Mouse (Mus musculus): ENCODE data around the gene Myo3b. TPM values are rescaled to one million over a fixed set of nuclear protein-coding genes. Genes with fewer than 3 reads are reported as not detected.

The Myo3b gene
- polyA plus RNA-seq, 1 experiment from 2014 or later: 0.12 TPM

DNA sequence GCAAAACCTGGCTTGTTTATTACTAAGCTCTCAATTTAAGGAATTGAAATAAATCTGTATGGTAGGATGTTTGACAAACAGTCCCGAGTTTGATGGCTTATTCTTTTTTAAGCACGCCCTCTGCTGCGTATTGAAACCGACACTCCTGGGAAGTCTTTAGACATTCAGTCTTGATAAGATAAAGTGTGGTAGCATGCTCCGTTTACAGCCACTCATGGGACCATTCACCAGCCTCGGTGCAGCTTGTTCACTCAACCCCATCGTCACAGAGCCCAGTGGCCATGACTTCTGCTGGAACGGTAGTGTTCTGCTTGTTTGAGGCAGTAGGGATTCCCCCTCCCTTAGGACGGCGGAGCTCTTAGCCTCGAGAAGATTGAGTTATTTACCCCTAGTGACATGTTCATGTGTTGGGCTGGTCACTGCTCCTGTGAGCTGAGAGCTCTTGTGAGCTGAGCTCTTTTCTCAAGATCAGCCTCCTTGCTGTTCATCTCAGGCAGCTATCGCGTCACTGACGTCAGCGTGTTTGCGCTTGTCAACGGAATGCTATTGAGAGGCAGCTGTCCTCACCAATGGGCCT is 44.6 kb downstream of the Myo3b start:
- Histone ChIP-seq H3K4me1 (replicated peaks) (0 out of 2 replicates have a peak, but pooled peaks cover 3% of the 10 kb centered on the region), H3K4me3 (no peak overlapping the region), H3K27me3 (no peaks in the 10 kb centered on the region), H3K27ac (no peak overlapping the region), H3K9me3 (no peaks in the 10 kb centered on the region), H3K9ac (no peak overlapping the region), H3K4me2 (no peak overlapping the region), H3K36me3 (no peaks in the 10 kb centered on the region)
- WGBS: 71% methylated on average over 17 of the region's 17 CpGs
- no peak for ATAC-seq (ENCODE audit: low FRiP score)

DNA sequence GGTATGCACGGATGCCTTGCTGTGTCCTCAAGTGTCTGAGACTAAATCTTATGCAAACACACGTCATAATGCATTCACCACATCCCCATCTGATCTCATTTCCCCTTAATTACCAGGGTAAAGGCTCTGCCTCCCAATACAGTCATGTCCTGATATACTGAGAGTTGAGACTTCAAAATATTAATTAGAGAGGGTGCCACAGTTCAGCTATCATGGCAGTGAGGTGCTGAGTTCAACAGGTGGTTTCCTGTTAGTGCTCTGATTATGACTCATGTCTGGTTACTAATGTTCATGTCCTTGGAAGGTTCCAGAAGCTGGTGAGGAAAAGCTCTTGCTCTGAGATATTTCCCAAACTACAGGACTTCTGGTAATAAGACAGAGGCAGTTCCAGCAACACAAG is 52.3 kb downstream of the Myo3b start:
- Histone ChIP-seq H3K27ac (no peak overlapping the region), H3K4me3 (no peak overlapping the region), H3K4me1 (replicated peaks) (no peaks in the 10 kb centered on the region), H3K27me3 (no peaks in the 10 kb centered on the region), H3K9ac (no peak overlapping the region), H3K4me2 (no peak overlapping the region), H3K9me3 (no peaks in the 10 kb centered on the region), H3K36me3 (no peaks in the 10 kb centered on the region)
- WGBS: 88% methylated on average over 2 of the region's 2 CpGs
- no peak for ATAC-seq (ENCODE audit: low FRiP score)

DNA sequence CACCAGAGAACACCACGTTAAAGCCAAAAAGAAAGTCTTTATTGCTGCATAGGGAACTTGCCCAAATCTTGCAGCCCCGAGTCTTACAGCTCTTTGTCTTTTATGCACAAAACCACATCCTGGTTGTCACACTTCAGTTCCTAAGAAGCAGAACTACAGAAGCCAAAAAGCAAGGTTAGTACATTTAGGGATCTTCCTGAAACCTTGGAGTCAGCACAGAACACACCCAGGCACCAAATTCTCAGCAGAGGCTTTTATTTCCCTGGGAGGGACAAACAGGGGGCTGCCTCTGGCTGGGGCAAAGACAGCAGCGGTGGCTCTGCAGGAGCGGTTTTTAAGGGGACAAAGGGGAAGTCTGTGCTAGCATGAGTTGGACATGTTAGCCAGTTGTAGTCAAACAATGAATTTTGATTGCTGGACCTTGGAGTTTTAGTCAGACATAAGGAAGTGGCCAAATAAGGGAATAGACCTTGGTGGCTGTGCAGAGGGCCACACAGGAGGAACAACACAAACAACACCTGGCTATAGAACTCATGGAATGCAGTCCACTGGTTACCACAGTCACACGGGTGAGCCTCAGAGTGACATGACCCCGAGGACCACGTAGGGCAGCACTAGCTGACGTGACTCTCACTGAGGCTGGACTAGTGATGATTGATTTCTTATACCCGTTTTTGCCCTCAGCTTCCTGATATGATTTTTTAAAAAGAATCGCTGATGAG is 53.0 kb downstream of the Myo3b start:
- ATAC-seq (ENCODE audit: low FRiP score): no peak
- WGBS: 61% methylated on average over 10 of the region's 10 CpGs

DNA sequence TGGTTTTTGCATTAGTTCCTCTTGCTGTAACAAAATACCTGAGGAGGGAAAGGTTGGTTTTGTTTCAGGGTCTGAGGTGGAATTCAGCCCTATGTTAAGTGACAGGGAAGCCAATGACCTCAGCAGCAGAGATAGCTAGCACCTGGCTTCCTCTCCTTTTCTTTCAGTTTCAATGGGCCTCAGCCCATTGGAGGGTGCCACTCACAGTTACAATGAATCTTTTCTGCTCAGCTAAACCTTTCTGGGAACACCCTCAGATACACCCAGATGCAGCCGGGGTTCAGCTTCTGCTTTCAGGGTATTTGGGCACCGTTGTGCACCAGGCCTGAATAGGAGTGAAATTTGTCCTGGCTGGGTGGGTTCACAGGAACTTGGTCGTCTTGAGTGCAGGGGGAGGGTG is 53.7 kb downstream of the Myo3b start:
- no peak for ATAC-seq (ENCODE audit: low FRiP score)
- Histone ChIP-seq H3K9me3 (no peaks in the 10 kb centered on the region), H3K27me3 (no peaks in the 10 kb centered on the region), H3K27ac (no peak overlapping the region), H3K36me3 (no peaks in the 10 kb centered on the region), H3K4me2 (no peak overlapping the region), H3K4me1 (replicated peaks) (peaks cover 9% of the 10 kb centered on the region; the same call in 1 of the 2 replicates), H3K9ac (no peak overlapping the region), H3K4me3 (no peak overlapping the region)
- WGBS: 43% methylated on average over 3 of the region's 3 CpGs

More for the DNA sequence above, 53.0 kb downstream of the Myo3b start:
- H3K9me3 ChIP-seq: no peaks in the 10 kb centered on the region
- no peak overlapping the region for H3K27ac ChIP-seq
- no peaks in the 10 kb centered on the region for H3K27me3 ChIP-seq
- H3K4me1 ChIP-seq (replicated peaks): 0 out of 2 replicates have a peak, but pooled peaks cover 3% of the 10 kb centered on the region
- no peaks in the 10 kb centered on the region for H3K36me3 ChIP-seq
- no peak overlapping the region for H3K4me3 ChIP-seq
- H3K9ac ChIP-seq: no peak overlapping the region
- no peak overlapping the region for H3K4me2 ChIP-seq

DNA sequence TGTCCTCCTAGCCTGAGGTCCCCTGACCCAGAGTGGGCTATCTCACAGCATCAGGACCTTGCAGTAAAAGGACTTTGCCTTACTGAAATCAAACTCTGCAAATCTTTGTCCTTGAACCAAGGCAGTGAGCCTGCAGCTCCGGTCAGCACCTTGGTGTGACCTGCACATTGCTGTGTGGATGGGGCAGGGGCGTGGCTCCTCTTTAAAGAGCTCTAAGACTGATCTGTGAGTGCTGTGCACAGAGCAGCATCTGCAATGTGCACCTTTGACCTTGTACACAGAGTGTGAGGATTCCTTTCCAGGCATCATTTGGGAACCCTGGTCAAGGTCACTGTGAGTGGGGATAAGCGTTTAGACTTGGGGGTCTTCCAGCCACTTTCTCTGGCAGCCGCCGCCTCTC is 55.5 kb downstream of the Myo3b start:
- H3K27me3 ChIP-seq: no peaks in the 10 kb centered on the region
- no peak overlapping the region for H3K4me3 ChIP-seq
- no peak for ATAC-seq (ENCODE audit: low FRiP score)
- no peak overlapping the region for H3K9ac ChIP-seq
- no peaks in the 10 kb centered on the region for H3K9me3 ChIP-seq
- 84% methylated on average over 5 of the region's 5 CpGs for WGBS
- peaks cover 12% of the 10 kb centered on the region; the same call in 1 of the 2 replicates for H3K4me1 ChIP-seq (replicated peaks)
- no peaks in the 10 kb centered on the region for H3K36me3 ChIP-seq
- H3K27ac ChIP-seq: no peak overlapping the region
- no peak overlapping the region for H3K4me2 ChIP-seq

DNA sequence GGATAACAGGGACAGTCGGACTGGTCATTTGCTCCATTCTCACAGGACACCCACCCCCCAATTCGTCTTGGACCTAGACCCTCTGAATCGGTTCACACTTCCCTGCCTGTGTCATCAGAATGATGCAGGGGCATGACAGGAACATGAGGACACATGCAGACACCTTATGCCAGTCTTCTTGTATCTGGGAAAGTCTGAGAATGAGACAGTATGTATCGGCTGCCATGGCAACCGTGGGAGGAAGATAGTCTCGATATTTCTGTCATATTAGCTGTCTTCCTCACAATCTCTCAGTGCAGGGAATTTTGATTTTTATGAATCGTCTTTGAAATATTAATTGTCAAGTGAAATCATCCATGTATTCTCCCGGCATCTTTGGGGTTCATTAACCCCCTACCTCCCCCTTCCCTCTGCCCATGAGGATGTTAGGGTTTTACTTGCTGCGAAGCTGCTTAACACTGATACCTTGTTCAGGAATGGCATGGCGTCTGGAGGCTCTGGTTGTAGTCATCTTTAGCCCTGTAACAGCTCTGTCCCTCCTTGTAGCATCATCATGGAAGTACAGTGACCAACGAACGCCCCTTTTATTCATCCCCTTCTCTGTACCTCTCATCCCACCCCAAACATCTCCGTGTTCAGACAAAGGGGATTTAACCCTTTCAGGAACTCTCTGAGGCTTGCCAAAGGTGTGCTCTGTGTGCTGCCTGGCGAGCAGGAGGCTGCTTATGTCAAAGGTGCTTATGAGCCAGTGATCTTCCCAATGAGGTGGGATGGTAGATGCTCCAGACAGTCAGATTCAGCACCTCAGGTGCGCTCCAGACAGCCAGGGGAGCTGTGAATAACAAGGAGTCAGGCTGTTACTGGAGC is 58.5 kb downstream of the Myo3b start:
- Histone ChIP-seq H3K9ac (no peak overlapping the region), H3K4me2 (no peak overlapping the region), H3K27me3 (no peaks in the 10 kb centered on the region), H3K4me3 (no peak overlapping the region), H3K36me3 (no peaks in the 10 kb centered on the region), H3K9me3 (no peaks in the 10 kb centered on the region), H3K4me1 (replicated peaks) (peaks cover 12% of the 10 kb centered on the region; the same call in 1 of the 2 replicates), H3K27ac (peak overlapping the region; percentile 72)
- 74% methylated on average over 15 of the region's 15 CpGs for WGBS
- ATAC-seq (ENCODE audit: low FRiP score): peak; percentile 57; the same call in 1 of the 2 replicates

DNA sequence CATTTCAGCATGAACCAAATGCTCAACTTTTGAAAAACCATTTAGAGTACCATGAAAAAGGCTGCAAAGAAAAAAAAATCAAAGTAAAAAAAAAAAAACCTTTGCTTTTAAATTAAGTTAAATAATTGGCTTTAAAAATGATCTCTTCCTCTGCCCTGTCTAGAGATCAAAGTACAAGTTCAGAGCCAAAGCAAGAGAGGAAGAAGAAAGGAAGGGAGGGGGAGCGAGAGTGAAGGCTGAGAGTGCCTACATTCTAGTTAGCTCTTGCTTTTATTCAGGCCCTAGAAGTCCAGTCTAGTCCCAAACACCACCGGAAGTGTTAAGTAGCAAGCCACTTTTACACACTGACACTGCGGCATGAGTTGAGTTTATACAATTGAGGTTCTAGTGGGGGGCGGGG is 60.5 kb downstream of the Myo3b start:
- H3K4me2 ChIP-seq: no peak overlapping the region
- no peaks in the 10 kb centered on the region for H3K27me3 ChIP-seq
- H3K9me3 ChIP-seq: no peaks in the 10 kb centered on the region
- H3K9ac ChIP-seq: no peak overlapping the region
- no peak for ATAC-seq (ENCODE audit: low FRiP score)
- WGBS: 85% methylated on average over 4 of the region's 4 CpGs
- H3K4me3 ChIP-seq: no peak overlapping the region
- no peak overlapping the region for H3K27ac ChIP-seq
- no peaks in the 10 kb centered on the region for H3K36me3 ChIP-seq
- peaks cover 12% of the 10 kb centered on the region; the same call in 1 of the 2 replicates for H3K4me1 ChIP-seq (replicated peaks)

DNA sequence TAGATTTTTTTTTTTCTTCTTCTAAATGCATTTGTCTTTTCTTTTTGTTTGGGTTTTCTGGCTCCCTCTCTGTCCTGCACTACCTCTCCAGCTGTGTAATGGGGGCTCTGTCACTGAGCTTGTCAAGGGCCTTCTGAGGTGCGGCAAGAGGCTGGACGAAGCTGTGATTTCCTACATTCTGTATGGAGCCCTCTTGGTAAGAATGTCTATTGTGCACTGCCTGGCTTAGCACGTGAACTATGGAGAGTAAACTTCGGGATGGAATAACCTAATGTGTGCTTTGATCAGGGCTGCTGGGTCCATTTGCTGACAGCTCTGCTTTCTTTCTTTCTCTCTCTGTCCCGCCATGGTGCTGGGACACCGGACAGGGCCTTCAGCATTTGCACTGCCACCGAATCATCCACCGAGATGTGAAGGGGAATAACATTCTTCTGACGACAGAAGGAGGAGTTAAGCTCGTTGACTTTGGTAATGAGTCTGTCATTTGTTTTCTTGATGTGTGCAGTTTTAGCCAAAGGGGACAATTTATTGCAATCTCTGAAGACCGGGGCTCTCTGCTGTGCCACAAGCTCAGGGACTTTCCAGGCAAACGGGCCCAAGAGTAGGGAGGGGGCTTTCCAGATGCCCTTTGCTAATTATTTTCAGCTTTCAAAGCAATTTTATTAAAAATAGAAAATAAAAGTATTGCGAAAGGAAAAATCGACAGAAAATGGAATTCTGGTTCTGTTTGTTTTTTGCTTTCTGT is 66.5 kb downstream of the Myo3b start:
- Histone ChIP-seq H3K36me3 (no peaks in the 10 kb centered on the region), H3K9ac (no peak overlapping the region), H3K4me2 (no peak overlapping the region), H3K27me3 (no peaks in the 10 kb centered on the region), H3K4me3 (no peak overlapping the region), H3K4me1 (replicated peaks) (peaks cover 7% of the 10 kb centered on the region), H3K9me3 (no peaks in the 10 kb centered on the region), H3K27ac (peak overlapping the region; percentile 73)
- ATAC-seq (ENCODE audit: low FRiP score): peak; percentile 43; the same call in 1 of the 2 replicates
- WGBS: 35% methylated on average over 14 of the region's 14 CpGs

DNA sequence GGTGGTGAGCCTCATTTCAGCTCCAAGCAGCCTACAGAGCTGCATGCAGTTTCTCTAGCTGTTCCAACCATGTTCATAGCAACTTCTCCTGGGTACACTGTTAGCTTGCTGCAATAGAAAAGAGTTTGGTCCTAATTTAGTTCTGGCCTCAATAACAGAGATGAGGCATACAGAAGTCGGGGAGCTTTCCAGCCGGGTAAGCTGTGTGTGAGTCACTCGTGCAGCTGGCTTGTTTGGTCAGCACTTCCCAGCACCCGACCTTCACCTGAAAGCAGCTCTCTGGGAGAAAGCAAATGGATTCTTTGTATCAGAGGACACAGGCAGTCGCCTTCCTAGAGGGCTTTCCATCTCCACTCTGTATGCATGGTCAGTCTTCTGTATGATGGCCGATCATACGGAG is 70.1 kb downstream of the Myo3b start:
- ATAC-seq (ENCODE audit: low FRiP score): no peak
- Histone ChIP-seq H3K4me3 (no peak overlapping the region), H3K27ac (no peak overlapping the region), H3K9ac (no peak overlapping the region), H3K27me3 (no peaks in the 10 kb centered on the region), H3K4me2 (no peak overlapping the region), H3K9me3 (no peaks in the 10 kb centered on the region), H3K36me3 (no peaks in the 10 kb centered on the region), H3K4me1 (replicated peaks) (peaks cover 20% of the 10 kb centered on the region)
- 68% methylated on average over 7 of the region's 7 CpGs for WGBS

DNA sequence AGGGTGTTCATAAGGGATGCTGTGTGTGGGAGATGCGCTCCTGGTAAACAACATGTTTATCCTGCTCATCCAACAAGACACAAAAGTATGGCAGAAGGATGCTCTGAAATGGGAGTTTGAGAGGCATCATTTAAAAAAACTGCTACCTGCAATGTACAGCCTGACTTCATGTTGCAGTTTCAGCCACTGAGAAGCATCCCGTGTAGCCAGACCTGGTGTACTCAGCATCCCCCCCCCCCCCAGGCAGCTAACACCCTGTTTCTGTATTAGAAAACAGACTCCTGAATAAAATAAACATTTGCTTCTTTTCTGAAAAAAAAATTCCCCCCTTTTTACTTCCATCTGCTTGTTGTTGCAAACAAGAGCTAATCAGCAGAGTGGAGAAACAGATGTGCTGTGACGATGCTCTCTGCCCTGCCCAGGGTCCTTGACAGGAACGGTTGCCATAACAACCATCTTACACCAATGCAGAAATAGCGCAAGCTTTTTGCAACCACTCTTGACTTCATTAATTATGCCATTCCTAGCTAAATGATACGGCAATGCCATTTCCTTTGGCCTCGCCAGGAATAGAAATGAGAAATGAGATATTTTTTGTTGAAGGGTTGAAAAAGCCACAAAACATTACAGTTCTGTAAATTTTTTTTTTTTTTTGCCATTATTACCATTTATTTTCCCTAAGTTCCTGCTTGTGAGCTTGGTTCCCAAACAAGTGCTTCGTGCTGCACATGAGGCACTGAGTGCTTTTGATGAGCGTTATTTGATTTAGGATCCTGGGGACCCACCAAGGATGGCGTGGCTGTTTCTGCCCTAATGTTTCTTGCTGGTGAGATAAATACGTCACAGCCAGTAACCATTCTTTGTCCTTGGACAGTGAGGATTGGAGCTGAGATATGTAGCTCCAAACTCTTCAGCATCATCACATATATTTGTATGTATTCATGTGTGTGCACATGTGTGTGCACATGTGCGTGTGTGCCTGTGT is 75.2 kb downstream of the Myo3b start:
- H3K27me3 ChIP-seq: no peaks in the 10 kb centered on the region
- H3K27ac ChIP-seq: peak overlapping the region; percentile 91
- no peaks in the 10 kb centered on the region for H3K36me3 ChIP-seq
- H3K4me1 ChIP-seq (replicated peaks): peaks cover 26% of the 10 kb centered on the region
- WGBS: 38% methylated on average over 12 of the region's 12 CpGs
- H3K9ac ChIP-seq: no peak overlapping the region; the same call in 1 of the 2 replicates
- no peak overlapping the region for H3K4me3 ChIP-seq
- no peaks in the 10 kb centered on the region for H3K9me3 ChIP-seq
- H3K4me2 ChIP-seq: peak overlapping the region; percentile 35
- ATAC-seq (ENCODE audit: low FRiP score): peak; percentile 87
